Mouse (Mus musculus) forebrain, embryonic 12.5 days (tissue): ENCODE measurements around the gene Tmc6. TPM values are rescaled to one million over a fixed set of nuclear protein-coding genes. Genes with fewer than 3 reads are reported as not detected.

Source experiments
- ATAC-seq: fragments of 200-750 bp; cut with Nextera tagmentation; 2 replicates; pipeline ENCODE4 v1.8.0; 2017; ENCODE audit warnings: moderate TSS enrichment; ENCODE audit not compliant: low FRiP score
- H3K27ac ChIP-seq: fragments of 300-500 bp; sonication (generic); 2 replicates; pipeline ENCODE4 v1.5.1; 2016; ENCODE audit warnings: mild to moderate bottlenecking
- H3K27me3 ChIP-seq: fragments of 300-500 bp; sonication (generic); 2 replicates; pipeline ENCODE4 v1.6.1; 2016; ENCODE audit warnings: mild to moderate bottlenecking
- H3K36me3 ChIP-seq: fragments of 300-500 bp; sonication (generic); replicated peaks from 2 replicates; pipeline ENCODE4 v1.6.1; 2016; ENCODE audit warnings: mild to moderate bottlenecking
- H3K4me1 ChIP-seq: fragments of 300-500 bp; sonication (generic); 2 replicates; pipeline ENCODE4 v1.6.1; 2016
- H3K4me2 ChIP-seq: fragments of 300-500 bp; sonication (generic); 2 replicates; pipeline ENCODE4 v1.6.1; 2016; ENCODE audit warnings: mild to moderate bottlenecking, moderate library complexity
- H3K4me3 ChIP-seq: fragments of 300-500 bp; sonication (generic); replicated peaks from 2 replicates; pipeline ENCODE4 v1.5.1; 2016; ENCODE audit warnings: mild to moderate bottlenecking
- H3K9ac ChIP-seq: fragments of 300-500 bp; sonication (generic); 2 replicates; pipeline ENCODE4 v1.6.1; 2016; ENCODE audit warnings: mild to moderate bottlenecking
- H3K9me3 ChIP-seq: fragments of 300-500 bp; sonication (generic); 2 replicates; pipeline ENCODE4 v1.6.1; 2016
- WGBS: fragments of 180-500 bp; shearing (Covaris S2); methylation state at CpG from one replicate; pipeline ENCODE4 v1.1.7; 2016; 5-methylcytosine and 5-hydroxymethylcytosine counted together
- polyA plus RNA-seq: library from polyadenylated mRNA; unstranded; fragments of >200 nt; fragmentation: Nextera tagmentation; extraction: Ambion mirVana; gene quantifications from 2 replicates; pipeline ENCODE4 v1.2.1, GENCODE M21; 2016

Gene Tmc6
- 3.0 and 4.4 TPM in 2 replicates for polyA plus RNA-seq

DNA sequence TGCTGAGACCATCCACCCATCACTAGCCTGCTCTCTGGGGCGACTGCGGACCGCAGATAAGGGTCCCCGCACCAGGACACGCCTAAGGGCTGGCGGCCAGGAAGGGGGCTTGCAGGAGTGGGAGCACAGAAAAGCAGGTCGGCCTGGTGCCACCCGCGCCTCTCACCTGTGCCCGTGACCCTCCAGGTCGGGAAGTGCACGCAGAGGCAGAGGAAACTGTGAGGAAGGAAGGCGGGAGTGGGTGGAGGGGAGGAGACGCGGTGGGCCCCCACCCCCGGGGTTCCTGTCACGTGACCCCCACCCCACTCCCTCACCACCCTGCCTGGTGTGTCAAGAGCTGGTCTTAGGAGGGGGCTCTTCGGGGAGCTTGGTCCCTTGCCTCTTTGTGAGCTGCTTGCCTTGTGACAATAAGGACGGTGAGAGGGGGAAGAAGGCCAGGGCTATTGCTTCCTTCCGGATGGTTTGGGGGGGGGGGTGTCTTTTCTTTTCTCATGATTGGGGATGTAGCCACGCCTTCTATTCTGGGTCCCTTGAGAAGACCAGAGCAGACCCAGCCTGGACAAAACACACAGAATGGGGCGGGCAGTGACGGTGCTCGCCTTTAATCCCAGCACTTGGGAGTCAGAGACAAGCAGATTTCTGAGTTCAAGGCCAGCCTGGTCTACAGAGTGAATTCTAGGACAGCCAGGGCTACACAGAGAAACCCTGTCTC lies at the start of gene Tmc6, which contains the start of gene Tmc8:
Tmc6 (minus strand) TSS at position 206 of the 712 bp plus-strand sequence.
Tmc8 (plus strand) TSS at position 84 of the 712 bp plus-strand sequence.
- Histone ChIP-seq H3K9me3 (no peaks in the 10 kb centered on the region), H3K4me3 (peak within 1 kb of the TSS; percentile 33), H3K4me1 (peaks cover 44% of the 10 kb centered on the region), H3K9ac (peak within 1 kb of the TSS; percentile 50), H3K27me3 (peaks cover 79% of the 10 kb centered on the region), H3K36me3 (no peaks in the 10 kb centered on the region), H3K4me2 (peak within 1 kb of the TSS; percentile 62), H3K27ac (peak within 1 kb of the TSS; percentile 42; the same call in 1 of the 2 replicates)
- ATAC-seq, result no peak
- WGBS, result 33% methylated on average over 24 of the region's 24 CpGs

DNA sequence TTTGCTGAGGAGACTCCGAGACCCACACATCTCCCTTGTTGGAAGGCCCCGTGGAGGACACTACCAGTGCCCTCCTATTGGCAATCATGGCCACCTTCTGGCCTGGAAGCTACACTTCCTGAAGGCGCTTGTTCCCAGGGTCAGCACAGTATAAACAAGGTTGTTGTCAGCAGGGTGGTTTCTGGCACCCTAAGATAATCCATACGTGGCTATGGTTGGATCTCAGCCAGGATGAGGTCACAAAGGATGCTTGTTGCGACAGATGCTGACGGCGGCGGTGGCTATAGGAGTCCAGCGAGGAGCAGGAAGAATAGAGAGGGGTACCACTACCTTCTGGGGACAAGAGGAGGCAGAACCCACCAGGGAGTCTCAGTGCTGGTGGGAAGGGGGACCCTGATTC lies 48.4 kb upstream of the Tmc6 start:
- H3K9me3 ChIP-seq, result no peaks in the 10 kb centered on the region
- no peak overlapping the region for H3K4me3 ChIP-seq
- H3K4me1 ChIP-seq, result peaks cover 49% of the 10 kb centered on the region
- no peak for ATAC-seq
- no peak overlapping the region for H3K9ac ChIP-seq
- no peaks in the 10 kb centered on the region for H3K36me3 ChIP-seq
- H3K4me2 ChIP-seq, result no peak overlapping the region
- H3K27me3 ChIP-seq, result no peaks in the 10 kb centered on the region
- 81% methylated on average over 9 of the region's 9 CpGs for WGBS
- H3K27ac ChIP-seq, result no peak overlapping the region

DNA sequence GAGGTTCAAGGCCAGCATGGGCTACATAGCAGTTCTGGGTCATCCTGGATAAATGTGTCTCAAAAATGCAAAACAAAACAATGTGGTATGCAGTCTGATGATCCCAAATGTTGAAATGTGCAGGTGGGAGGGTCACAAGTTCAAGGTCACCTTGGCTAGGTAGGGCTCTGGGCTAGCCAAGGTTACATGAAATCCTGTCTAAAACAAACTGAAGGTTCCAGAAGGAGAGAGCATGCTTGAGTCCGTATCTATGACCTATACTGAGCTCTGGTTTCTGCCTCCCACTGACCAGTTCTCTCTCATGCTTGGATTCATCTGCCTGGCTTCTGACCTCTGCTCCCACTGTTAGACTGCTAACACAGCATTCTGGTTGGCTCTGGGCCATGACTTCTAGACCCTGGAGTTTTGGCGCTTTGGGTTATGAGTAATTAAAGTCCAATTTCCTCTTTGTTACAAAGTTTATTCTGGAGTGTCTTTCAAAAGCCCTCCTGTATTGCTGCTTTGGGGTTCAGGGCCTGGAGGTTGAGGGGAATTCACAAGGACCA lies 47.7 kb upstream of the Tmc6 start:
- H3K4me3 ChIP-seq, result no peak overlapping the region
- H3K4me1 ChIP-seq, result peaks cover 55% of the 10 kb centered on the region
- H3K36me3 ChIP-seq, result no peaks in the 10 kb centered on the region
- 91% methylated on average over 2 of the region's 2 CpGs for WGBS
- no peak overlapping the region for H3K27ac ChIP-seq
- no peak overlapping the region for H3K9ac ChIP-seq
- no peaks in the 10 kb centered on the region for H3K9me3 ChIP-seq
- no peak overlapping the region for H3K4me2 ChIP-seq
- H3K27me3 ChIP-seq, result no peaks in the 10 kb centered on the region
- no peak for ATAC-seq

DNA sequence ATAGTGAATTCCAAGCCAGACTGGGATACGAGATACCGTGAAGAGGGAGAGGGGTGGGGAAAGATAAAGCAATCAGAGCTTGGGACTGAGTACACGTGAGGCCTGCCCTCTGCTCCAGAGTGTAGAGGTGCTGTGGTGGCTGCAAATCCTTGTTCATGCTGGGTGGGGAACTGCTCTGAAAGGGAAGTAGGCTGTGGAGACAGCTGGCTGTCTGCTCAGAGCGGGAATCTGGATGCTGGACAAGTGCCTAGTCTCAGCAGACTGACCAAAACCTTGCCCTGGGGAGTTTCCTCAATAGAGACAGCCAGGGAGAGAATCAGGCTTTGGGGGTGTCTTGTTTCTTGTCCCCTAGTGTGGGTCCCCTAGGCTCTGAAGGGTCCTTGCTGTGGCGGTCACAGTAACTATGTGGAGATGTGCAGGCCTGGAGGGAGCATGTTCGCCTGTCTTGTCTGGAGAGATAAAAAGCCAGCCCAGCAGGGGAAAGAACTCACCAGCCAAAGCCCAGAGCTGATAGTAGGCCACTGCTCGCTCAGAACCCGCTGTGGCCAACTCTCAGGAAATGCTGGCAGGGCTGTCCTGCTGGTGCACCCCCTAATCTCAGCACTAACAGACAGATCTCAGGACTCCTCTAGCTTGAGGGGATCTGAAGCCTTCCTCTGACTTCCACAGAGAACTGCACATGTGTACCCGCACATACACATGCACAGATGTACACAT lies 47.0 kb upstream of the Tmc6 start:
- Histone ChIP-seq H3K36me3 (no peaks in the 10 kb centered on the region), H3K27ac (0 out of 2 replicates have a peak overlapping the region, but pooled peaks have one; percentile 31), H3K9me3 (no peaks in the 10 kb centered on the region), H3K27me3 (no peaks in the 10 kb centered on the region), H3K4me3 (no peak overlapping the region), H3K4me2 (no peak overlapping the region), H3K9ac (no peak overlapping the region), H3K4me1 (peaks cover 61% of the 10 kb centered on the region)
- WGBS, result 64% methylated on average over 9 of the region's 9 CpGs
- no peak for ATAC-seq

DNA sequence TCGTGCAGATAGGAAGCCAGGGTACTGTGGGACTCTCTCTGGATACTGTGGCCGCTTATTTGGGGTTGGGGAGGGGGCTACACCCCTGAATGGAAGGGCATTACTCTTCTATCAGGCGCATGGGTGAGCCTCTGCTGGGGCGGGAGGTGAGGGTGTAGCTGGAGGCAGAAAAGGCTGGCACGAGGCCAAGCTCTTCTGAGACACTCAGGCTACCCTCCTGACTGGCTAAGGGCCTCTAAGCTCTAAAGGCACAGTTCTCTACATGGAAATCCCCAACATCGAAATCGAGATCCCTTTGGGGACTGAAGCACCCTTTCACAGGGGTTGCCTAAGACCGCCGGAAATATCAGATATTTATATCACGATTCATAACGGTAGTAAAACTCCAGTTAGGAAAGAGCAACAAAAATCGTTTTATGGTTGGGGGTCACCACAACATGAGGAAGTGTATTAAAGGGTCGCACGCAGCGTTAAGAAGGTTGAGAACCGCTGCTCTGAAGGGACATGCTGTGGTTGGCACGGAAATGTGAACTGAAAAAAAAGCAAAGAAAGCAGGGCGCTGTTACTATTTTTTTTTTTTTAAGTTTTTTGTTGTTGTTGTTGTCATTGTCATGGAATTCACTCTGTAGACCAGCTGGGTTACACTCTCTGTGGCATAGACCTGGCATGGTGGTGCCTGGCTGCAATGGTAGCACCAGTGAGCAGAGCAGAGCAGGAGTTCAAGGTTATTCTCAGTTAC lies 46.3 kb upstream of the Tmc6 start:
- H3K9ac ChIP-seq, result 0 out of 2 replicates have a peak overlapping the region, but pooled peaks have one; percentile 25
- WGBS, result 83% methylated on average over 18 of the region's 18 CpGs
- no peak overlapping the region for H3K4me2 ChIP-seq
- H3K4me3 ChIP-seq, result no peak overlapping the region
- H3K9me3 ChIP-seq, result no peaks in the 10 kb centered on the region
- H3K4me1 ChIP-seq, result peaks cover 66% of the 10 kb centered on the region
- no peaks in the 10 kb centered on the region for H3K27me3 ChIP-seq
- H3K27ac ChIP-seq, result peak overlapping the region; percentile 8; the same call in 1 of the 2 replicates
- ATAC-seq, result no peak
- peaks cover 3% of the 10 kb centered on the region for H3K36me3 ChIP-seq

DNA sequence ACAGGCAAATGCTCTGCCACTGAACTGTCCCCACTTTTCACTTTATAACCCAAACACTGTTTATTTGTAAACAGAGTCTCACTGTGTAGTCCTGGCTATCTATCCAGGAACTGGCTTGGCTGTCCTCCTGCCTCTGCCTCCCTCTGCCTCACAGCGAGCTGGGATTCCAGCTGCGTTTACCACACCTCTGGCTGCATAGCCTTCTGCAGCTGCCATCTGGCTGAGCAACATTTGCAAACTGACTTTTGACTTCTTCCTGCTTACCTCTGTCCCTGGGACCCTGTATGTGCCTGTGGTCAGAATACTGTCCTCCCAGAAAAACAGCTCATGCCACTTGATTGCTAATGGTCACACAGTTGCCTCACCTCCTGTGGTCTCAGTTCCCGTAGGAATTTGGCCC lies 45.4 kb upstream of the Tmc6 start:
- no peak overlapping the region for H3K27ac ChIP-seq
- no peaks in the 10 kb centered on the region for H3K27me3 ChIP-seq
- H3K9ac ChIP-seq, result 0 out of 2 replicates have a peak overlapping the region, but pooled peaks have one; percentile 8
- no peaks in the 10 kb centered on the region for H3K9me3 ChIP-seq
- H3K4me2 ChIP-seq, result no peak overlapping the region
- peaks cover 71% of the 10 kb centered on the region for H3K4me1 ChIP-seq
- ATAC-seq, result no peak
- H3K4me3 ChIP-seq, result no peak overlapping the region
- peaks cover 12% of the 10 kb centered on the region for H3K36me3 ChIP-seq
- WGBS, result 83% methylated on average over 3 of the region's 3 CpGs

DNA sequence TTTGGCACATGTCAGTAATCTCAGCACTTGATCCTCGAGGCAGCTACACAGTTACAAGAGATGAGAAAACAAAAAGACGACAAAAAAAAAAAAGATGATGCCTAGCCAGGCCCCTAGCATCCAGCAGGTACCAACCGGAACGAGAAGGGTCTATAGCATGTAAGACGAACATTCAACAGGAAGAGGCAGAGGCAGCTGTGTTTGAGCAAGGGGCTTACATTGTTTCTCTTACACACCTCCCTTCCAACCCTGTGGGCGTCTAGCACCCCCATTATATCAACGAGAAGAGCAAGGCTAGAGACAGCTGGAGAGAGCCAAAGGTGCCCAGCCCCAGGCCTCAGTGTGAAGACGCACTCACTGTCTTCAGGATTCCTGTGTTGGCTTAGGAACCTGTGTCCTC lies 44.9 kb upstream of the Tmc6 start:
- H3K4me2 ChIP-seq, result peak overlapping the region; percentile 81; the same call in 1 of the 2 replicates
- H3K9ac ChIP-seq, result 0 out of 2 replicates have a peak overlapping the region, but pooled peaks have one; percentile 74
- peaks cover 16% of the 10 kb centered on the region for H3K36me3 ChIP-seq
- no peak for ATAC-seq
- WGBS, result 72% methylated on average over 8 of the region's 8 CpGs
- no peak overlapping the region for H3K4me3 ChIP-seq
- H3K4me1 ChIP-seq, result peaks cover 66% of the 10 kb centered on the region
- H3K9me3 ChIP-seq, result no peaks in the 10 kb centered on the region
- H3K27me3 ChIP-seq, result no peaks in the 10 kb centered on the region
- no peak overlapping the region for H3K27ac ChIP-seq

DNA sequence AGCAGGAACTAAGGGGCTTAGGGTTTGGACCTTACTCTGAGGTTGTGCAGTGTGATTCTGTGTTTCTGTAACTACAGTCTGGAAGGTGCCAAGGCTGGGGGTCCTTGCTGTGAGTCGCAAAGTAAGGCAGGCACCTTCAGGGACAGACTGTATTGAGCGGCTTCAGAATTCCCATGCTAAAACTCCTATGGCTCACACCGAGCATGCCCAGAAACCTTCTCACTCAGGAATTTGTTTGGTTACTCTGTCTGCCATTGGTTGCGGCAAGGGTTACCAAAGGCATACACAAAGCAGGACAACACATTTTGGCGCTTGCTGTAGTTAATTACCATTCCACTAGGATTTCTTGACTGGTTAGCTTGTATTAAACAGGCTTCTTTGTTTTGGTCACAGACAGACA lies 44.2 kb upstream of the Tmc6 start:
- Histone ChIP-seq H3K9ac (peak overlapping the region; percentile 74), H3K27ac (peak overlapping the region; percentile 95), H3K36me3 (peaks cover 24% of the 10 kb centered on the region), H3K9me3 (no peaks in the 10 kb centered on the region), H3K27me3 (no peaks in the 10 kb centered on the region), H3K4me3 (peak overlapping the region; percentile 61), H3K4me1 (peaks cover 64% of the 10 kb centered on the region), H3K4me2 (peak overlapping the region; percentile 81)
- WGBS, result 6% methylated on average over 5 of the region's 5 CpGs
- ATAC-seq, result peak; percentile 49

DNA sequence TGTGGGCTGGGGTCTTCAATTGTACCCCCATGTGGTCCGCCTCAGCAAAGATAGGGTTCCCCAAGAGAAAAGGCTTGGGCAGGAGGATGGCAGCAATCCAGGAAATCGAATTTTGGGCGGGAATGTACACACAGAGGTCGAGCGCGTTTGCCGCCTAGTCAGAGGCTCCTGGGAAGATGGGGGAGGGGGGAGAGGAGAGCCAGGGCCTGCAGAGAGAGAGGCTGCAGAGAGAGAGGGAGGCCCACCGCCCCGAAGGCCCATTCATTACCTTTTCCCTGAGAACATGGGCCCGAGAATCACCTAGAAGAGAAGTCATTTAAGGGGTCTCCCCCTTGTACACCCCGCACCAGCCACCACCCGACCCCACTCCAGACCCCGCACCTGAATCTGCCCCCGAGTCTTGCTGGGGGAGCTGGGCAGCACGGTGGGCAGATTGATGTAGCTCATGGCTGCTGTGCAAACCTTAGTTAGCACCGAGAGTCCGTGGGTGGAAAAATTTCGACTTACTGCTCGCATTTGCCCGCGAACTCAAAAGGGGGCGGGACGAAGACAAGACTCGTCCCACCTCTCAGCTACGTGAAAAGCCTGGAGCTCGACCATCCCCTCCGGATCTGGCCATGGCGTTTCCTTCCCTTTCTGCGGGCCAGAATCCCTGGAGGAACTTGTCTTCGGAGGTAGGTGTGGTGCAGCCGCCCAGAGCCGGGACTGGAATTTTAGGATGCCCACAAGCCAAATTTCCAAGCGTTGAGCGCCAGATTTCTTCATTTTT lies 43.5 kb upstream of the Tmc6 start, which contains the start of the genes Afmid and Tk1:
Afmid (plus strand) TSS at position 592 of the 769 bp plus-strand sequence.
Tk1 (minus strand) TSS at position 760 of the 769 bp plus-strand sequence.
- Histone ChIP-seq H3K9ac (peak within 1 kb of the TSS; percentile 74), H3K27ac (peak within 1 kb of the TSS; percentile 95), H3K4me3 (peak within 1 kb of the TSS; percentile 61), H3K4me2 (peak within 1 kb of the TSS; percentile 81), H3K9me3 (no peaks in the 10 kb centered on the region), H3K36me3 (peaks cover 30% of the 10 kb centered on the region), H3K27me3 (no peaks in the 10 kb centered on the region), H3K4me1 (peaks cover 62% of the 10 kb centered on the region)
- WGBS, result under 1% methylated on average over 34 of the region's 34 CpGs
- peak; percentile 70 for ATAC-seq

DNA sequence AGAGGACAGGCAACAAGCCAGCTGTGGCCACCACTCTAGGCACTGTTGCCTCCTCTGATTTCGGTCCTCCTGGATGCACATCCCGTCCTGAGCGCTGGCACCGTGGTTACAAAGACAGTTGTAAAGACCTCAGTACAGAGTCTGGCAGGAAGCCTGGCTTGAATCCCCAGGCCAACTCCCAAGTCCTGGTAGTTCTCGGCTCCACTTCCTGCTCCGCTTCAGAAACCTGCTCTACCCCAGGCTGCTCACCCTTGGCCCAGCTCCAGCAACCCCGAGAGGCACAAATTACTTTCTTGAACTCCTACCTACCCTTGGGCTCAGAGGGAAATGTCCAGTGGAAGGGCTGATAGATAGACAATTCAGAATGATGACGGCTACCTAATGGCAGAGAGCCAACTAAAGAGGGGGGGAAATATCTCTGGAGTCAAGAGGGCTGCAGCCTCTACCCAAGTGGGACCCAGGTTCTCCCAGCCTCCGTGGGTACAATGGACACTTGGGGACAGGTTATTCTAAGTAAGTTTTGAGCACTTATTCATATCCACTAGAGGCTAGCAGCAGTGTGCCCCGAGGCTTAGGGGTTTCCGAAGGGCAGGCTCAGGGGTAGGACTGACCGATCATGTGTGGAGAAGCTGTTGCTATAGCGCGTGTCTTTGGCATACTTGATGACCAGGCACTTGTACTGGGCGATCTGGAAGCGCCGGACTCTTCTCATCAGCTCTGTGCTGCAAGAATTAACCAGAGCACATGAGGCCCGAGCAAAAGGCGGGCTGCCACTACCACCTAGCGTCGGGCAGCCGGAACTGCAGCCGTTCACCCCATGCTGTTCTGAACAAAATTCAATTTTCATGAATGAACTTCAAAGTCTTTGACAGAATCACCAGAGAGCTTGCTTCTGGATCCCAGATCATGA lies 42.3 kb upstream of the Tmc6 start:
- H3K4me2 ChIP-seq, result peak overlapping the region; percentile 81
- no peaks in the 10 kb centered on the region for H3K27me3 ChIP-seq
- peaks cover 42% of the 10 kb centered on the region for H3K36me3 ChIP-seq
- H3K4me3 ChIP-seq, result peak overlapping the region; percentile 61
- 25% methylated on average over 23 of the region's 23 CpGs for WGBS
- H3K4me1 ChIP-seq, result peaks cover 59% of the 10 kb centered on the region
- H3K9me3 ChIP-seq, result no peaks in the 10 kb centered on the region
- ATAC-seq, result peak; percentile 72
- H3K9ac ChIP-seq, result peak overlapping the region; percentile 74
- H3K27ac ChIP-seq, result peak overlapping the region; percentile 95
